Mouse (Mus musculus) ovary, postnatal 14 days (tissue): ENCODE results near the gene Gdf3.
"Not testable (repeated sequence)": the region's sequence is repeated elsewhere in the genome, so short reads cannot be mapped to it uniquely, and the experiment has no call there.

Source experiments
- DNase-seq: peaks from one replicate; pipeline ENCODE4 v3.0.0; 2022; ENCODE audit warnings: low spot score

Gene Gdf3

GRCm38 (mm10) chr6:122609771-122610170 is at the start of gene Gdf3:
Gene Gdf3, minus strand, starts transcription at chr6:122610087.
- no peak for DNase-seq

- DNase-seq = peak; percentile 18
Measured at GRCm38 (mm10) chr6:122659567-122659966, 49.7 kb upstream of the Gdf3 start.

GRCm38 (mm10) chr6:122657630-122658029 is 47.7 kb upstream of the Gdf3 start:
- DNase-seq = no peak

- no peak for DNase-seq
Measured at GRCm38 (mm10) chr6:122654301-122654700, 44.4 kb upstream of the Gdf3 start.

- DNase-seq = no peak
Measured at GRCm38 (mm10) chr6:122650398-122650980, 40.6 kb upstream of the Gdf3 start.

- no peak for DNase-seq
Measured at GRCm38 (mm10) chr6:122649903-122650302, 40.0 kb upstream of the Gdf3 start.

GRCm38 (mm10) chr6:122644196-122644595 is 34.3 kb upstream of the Gdf3 start:
- not testable (repeated sequence) for DNase-seq

- DNase-seq = not testable (repeated sequence)
Measured at GRCm38 (mm10) chr6:122637566-122637965, 27.7 kb upstream of the Gdf3 start.

- DNase-seq = no peak
Measured at GRCm38 (mm10) chr6:122636666-122637065, 26.8 kb upstream of the Gdf3 start.

GRCm38 (mm10) chr6:122635315-122635714 is 25.4 kb upstream of the Gdf3 start:
- DNase-seq = no peak

- no peak for DNase-seq
Measured at GRCm38 (mm10) chr6:122633411-122633810, 23.5 kb upstream of the Gdf3 start.

- no peak for DNase-seq
Measured at GRCm38 (mm10) chr6:122627469-122628108, 17.7 kb upstream of the Gdf3 start.

GRCm38 (mm10) chr6:122626110-122626509 is 16.2 kb upstream of the Gdf3 start, which contains the start of gene Dppa3:
Gene Dppa3, plus strand, starts transcription at chr6:122626410.
- DNase-seq = no peak

GRCm38 (mm10) chr6:122625156-122625555 is 15.3 kb upstream of the Gdf3 start:
- no peak for DNase-seq

GRCm38 (mm10) chr6:122624480-122624879 is 14.6 kb upstream of the Gdf3 start:
- no peak for DNase-seq

GRCm38 (mm10) chr6:122621066-122621465 is 11.2 kb upstream of the Gdf3 start:
- DNase-seq = no peak

- no peak for DNase-seq
Measured at GRCm38 (mm10) chr6:122616022-122616421, 6.1 kb upstream of the Gdf3 start.

- no peak for DNase-seq
Measured at GRCm38 (mm10) chr6:122614047-122614446, 4.2 kb upstream of the Gdf3 start.

GRCm38 (mm10) chr6:122612426-122612825 is 2.5 kb upstream of the Gdf3 start:
- no peak for DNase-seq

GRCm38 (mm10) chr6:122609377-122609728 is 534 bp downstream of the Gdf3 start:
- no peak for DNase-seq

- no peak for DNase-seq
Measured at GRCm38 (mm10) chr6:122608434-122609376, 1.2 kb downstream of the Gdf3 start.

- no peak for DNase-seq
Measured at GRCm38 (mm10) chr6:122607700-122608099, 2.2 kb downstream of the Gdf3 start.

- DNase-seq = no peak
Measured at GRCm38 (mm10) chr6:122606661-122607060, 3.2 kb downstream of the Gdf3 start.
